Mouse (Mus musculus) layer of hippocampus, postnatal 25 days (tissue): ENCODE measurements at regions not wholly inside any gene's neighbourhood (a gene's known extent, or its start where the extent isn't known, plus 50 kb on each side); places are given as distances from the start of the nearest gene placed in this dataset.
A peak's percentile ranks its signal among the peaks of the same experiment; 100 is the strongest.

ENCODE experiments used
- DNase-seq, 2 experiments: peaks; one replicate each; pipeline ENCODE4 v3.0.0; 2022; ENCODE audit warnings: mixed read lengths in 2 of 2, low spot score in 1 of 2; ENCODE audit errors: extremely low spot score in 1 of 2

DNA sequence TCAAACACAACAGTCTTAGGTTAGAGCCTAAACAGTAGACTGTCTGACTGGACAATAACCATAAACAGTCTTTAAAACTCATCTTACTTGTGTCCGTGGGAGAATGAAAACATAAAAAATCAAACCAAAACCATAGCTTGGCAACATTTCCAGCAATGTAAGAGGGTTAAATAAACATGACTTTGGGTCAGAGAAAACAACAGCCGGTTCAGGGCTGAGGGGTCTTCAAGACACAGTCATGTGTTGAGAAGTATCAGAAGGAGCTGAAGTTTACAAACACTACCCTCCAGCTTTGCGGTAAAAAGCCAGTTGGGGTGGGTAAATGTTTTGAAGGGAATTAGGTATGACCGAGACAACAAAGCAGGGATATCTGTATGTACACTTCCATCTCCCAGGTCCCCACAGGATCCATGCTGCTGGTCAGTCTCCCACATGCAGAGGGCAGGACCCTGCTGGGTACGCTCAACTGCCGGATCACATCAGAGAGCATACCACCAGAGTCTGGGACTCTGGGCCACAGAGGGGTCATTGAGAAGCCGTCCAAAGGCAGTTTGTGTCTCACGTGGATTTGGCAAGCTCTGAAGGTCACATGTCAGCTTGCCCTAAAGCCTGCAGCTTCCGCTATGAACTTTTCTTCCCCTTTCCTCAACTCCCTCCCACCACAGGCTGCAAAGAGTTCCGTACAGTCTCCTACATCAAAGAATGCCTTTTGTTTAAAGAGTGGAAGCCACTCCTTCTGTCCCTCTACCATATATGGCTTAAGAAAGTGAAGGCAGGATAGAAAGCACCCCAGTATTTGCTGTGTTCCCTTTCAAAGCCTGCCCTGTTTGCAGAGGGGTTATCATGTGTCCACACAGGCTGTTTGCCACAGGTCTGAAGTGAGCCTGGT, 103.9 kb upstream of the Thbs1 start:
- DNase-seq = no peak

DNA sequence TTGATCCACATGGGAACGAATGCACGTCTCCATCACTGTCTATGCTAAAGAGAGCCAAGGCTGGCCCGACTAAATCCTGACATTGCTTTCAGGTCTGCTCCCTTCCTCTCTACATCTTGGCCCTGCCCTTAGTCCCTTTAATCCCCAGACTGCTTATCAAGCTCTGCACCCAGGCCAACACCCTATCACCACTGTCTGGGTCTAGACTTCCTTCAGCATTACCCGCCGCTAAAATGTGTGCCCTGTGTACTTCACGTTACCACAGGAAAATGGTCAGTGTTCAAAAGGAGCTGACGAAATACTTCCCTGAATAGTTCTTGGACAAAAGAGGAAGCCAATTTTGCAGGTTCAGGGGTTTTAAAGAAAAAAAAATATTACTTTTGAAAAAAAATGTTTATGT, 100.0 kb upstream of the Thbs1 start:
- no peak for DNase-seq

DNA sequence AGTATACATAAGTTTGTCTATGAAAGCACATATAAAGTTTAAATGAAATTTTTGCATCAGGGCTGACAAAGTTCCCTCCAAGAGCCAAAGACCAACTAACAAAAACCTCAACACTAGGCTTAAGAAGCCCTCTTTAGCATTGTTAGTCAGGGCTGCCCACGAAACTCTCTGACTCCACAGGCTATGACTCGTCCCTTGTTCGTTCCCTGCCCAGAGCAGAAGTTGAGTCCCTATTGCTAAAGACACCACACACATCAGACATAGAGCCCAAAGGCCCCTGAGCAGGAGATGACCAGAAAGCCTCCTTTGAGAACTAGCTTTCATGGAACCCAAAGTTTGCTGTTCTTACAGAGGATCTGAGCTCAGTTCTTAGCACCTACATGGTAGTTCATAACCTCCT, 99.5 kb upstream of the Thbs1 start:
- no peak for DNase-seq

GRCm38 (mm10) chr2:118013156-118013555, 98.5 kb upstream of the Thbs1 start:
- no peak for DNase-seq

DNA sequence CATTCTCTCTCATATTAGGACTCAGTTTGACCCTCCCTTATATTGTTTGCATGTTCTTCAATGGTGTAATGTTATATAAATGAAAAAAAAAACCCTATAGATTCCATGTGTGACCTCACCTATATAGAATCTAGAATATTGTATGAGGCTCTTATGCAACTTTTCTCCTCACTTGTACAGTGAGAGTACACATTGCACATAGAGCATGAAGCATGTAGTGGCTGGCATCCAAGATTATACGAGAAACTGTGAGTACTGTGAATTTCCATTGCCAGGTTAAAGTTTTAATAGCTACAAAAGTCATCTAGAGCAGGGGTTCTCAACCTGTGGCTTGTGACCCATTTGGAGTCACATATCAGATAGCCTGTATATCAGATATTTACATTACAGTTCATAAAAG, 96.5 kb upstream of the Thbs1 start:
- DNase-seq = no peak

DNA sequence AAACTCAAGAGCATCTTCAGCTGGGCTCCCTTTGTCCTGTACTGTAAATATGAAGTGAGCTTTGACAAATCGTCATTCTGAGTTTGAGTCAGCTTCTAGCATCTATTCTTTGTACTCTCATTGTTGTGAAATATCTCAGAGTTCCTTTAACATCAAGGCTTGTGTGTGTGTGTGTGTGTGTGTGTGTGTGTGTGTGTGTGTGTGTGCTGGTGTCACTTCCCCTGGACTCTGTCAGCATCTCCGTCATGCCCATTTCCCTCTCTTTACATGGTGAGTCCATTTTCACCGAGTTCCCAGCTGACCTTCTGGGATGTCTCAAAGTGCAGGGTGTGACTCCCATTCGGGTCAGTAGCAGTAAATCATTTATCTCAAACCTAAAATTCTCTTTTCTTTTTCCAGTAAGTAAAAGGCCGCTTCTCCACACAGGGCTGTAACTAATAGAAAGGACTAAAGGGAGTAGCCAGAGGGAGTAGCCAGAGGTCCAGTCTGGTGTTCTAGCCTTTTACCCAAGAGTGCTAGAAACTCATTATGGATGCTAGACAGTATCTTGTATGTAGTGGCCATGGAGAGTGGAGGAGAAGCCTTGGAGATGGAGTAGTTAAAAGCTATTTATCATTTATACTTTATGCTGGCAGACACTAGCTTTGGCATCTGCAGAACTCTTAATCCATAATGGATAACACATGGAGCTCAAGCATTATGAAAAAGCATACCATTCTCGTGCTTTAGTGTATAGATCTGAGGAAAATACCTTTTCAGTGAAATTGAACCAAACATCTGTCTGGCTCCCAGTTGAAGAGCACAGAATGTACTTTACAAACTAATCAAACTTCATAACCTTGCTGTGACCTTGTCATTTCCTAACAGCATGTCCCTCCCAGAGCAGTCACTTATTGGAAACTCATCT, 85.6 kb upstream of the Thbs1 start:
- DNase-seq = no peak

GRCm38 (mm10) chr2:118028881-118029280, 82.8 kb upstream of the Thbs1 start:
- no peak for DNase-seq

DNA sequence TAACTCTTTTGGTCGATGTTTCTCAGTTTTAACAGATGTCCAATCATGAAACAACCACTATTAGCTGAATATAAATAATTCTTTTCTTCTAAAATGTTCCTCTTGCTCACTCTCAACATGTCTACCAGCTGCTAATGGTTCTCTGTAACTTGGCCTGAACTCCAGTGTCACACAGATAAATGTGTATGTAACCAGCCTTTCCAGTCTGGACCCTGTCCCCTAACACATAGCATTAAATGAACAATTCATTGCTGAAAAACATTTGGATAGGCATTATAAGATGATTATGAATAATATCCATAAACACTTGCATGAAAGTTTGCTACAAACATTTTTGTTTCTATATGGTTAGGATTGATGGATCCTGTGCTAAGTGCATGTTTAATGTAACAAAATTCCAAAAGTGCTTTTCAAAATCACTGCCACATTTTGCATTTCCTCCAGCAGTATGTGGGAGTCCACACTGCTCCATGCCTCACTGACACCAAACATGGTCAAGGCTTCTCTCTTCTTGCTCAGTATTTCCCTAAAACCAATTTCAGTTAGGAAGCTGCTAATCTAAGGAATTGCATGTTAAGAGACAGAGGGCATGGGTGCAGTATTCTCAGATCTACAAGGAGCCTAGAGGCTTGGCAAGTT, 82.1 kb upstream of the Thbs1 start:
- DNase-seq = no peak

DNA sequence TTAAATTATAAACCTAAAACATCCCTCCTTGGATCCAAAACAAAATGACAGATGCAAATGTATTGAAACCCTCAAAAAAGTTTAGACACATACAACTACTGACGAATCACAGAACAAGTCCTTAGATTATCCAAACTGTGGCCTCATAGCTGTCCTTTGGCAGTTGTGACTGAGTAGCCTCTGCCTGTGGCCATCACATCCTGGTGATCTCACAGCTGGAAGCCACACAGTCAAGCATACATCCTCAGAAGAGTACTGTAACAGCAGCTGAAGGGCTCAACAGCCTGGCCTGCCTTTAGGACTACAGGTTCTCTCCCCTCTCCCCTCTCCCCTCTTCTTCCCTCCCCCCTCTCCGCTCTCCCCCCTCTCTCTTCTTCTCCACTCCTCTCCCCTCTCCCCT, 80.0 kb upstream of the Thbs1 start:
- DNase-seq = no peak

DNA sequence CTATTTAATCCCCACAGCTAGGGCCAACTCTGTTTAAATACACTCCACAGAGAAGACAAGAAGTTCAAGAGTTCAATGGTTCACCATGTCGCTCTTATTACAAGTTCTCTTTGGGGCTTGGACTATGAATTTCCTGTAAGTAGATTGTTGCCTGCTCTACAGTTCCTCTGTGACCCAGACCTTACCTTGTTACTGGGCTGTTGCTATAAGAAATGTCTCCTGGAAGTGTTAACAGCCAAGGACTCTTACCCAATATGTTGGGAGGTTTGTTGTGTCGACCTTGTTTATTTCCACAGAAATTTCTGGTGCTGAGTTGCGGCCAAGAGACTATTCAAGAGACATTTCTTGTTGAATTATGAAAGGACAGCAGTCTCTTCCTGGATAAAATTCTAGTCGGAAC, 78.3 kb upstream of the Thbs1 start:
- no peak for DNase-seq

GRCm38 (mm10) chr2:118034026-118034425, 77.7 kb upstream of the Thbs1 start:
- no peak for DNase-seq

DNA sequence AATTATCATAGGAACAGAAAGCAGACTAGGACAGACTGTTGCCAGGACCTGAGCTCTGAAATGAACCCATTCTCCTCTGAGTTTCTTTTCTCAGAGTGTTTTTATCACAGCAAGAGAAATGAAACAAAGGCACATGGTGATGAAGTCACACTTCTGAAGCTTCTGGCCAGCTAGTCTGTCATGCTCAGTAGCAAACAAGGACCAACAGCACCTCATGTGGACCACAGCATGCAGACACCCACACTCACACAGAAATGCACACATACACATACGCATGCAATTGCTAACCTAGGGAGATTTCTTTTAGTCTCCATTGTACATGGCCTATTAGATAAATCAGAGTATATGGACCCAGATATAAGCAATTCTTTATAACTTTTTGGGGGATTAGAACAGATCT, 76.3 kb upstream of the Thbs1 start:
- no peak for DNase-seq

DNA sequence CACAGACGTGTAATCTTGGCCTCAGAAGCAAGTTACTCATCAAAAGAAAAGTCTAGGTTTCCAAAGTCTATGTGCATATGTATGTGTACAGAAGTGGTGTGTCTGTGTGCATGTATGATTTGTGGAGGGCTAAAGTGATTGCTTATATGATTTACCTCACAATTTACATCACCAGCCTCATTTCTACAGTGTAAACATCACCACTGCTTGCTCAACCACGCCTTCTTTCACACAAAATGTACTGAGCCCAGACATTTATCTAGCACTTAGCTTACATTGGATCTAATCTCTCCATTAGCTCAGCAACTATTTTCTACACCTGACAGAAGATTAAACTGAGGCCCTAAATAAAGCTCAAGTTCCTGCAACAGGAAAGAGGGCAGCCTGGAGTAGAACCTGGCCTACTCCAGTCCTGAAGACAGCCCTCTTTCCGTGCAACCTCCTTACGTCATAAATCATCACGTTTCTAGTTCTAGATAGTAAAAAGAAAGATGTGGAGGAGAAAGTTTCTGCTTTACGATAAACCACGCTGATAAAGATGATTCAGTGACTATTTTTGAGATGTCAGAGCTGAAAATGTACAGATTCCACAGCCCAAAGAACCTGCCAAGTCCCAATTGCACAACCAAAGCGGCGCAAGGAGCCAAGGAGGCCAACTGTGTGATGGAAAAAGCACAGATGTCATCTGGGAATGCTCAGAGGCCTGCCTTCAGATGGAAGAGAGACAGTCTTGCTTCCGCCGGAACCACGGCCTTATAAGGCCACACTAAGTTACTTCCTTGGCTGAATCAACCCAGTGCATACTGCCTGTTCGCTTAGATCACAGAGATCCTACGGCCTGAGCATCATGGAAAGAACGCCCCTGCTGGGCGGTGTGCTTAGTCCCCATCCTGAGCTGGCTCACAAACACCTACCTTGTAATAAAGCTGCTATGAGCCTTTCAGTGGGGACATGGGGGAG, 72.5 kb upstream of the Thbs1 start:
- DNase-seq = peak in 1 of 2 experiments; percentile 6

DNA sequence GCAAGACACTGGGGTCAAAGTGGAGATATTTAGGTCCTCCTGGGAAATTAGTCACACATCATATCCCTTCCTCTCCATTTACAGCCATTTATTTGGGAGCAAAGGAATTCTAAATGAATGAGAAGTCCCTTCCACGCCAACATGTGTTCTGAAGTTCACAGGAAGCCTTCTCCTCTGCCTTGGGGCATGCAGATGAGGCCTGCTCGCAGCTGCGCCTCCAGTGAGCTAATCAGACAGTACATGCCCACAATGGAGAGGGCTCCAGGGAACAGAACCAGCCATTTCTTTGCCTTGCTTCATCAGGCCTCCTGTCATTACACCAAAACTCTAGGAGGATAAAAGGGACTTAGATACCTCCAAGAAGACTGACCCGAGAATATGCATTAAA, 71.9 kb upstream of the Thbs1 start:
- DNase-seq = no peak

GRCm38 (mm10) chr2:118042380-118043055, 69.2 kb upstream of the Thbs1 start:
- DNase-seq = no peak

- no peak for DNase-seq
Observed at GRCm38 (mm10) chr2:118044666-118045065, 67.0 kb upstream of the Thbs1 start.

DNA sequence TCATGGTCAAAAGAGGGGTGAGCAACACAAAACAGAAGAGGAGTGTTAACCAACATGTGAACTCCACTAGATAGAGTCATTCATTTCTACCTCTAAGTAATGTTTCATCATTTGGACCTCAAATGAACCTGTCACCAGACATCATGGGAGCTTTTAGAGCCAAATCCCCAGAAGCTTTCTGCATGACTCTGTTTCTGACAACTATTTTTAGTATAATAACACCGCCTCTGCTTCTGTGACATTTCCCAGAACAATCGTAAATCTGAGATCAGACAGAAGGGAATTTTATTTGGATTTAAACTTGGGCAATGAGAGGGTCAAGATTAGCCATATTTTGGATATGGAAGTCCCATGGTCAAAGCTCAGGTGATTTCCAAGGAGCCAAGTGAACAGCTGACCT, 61.4 kb upstream of the Thbs1 start:
- no peak for DNase-seq

- DNase-seq = no peak
Observed at GRCm38 (mm10) chr2:118051610-118052009, 60.1 kb upstream of the Thbs1 start.

DNA sequence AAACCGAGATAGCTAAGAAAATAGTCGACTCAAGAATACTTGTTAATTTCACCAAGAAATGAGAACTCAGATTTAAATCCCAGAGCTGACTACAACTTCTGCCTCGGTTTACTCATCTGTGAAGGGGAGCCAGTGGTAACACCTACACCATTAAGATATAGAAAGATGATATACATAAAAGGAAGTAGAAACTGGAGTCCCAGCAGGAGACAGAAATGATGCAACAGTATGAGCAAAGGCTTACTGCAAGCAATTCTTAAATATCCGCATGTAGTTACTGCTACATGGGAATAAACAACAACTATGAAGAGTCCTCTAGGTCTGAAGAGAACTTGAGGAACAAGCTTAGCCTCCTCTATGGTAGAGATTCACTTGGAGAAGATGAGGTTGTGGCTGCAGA, 58.2 kb upstream of the Thbs1 start:
- no peak for DNase-seq
